Mouse (Mus musculus) embryonic facial prominence, embryonic 10.5 days (tissue): Measurements from ENCODE around the gene Zfp946. TPM values are rescaled to one million over a fixed set of nuclear protein-coding genes. Genes with fewer than 3 reads are reported as not detected.
A peak's percentile ranks its signal among the peaks of the same experiment; 100 is the strongest.

ENCODE experiments used
- DNase-seq: peaks from one replicate; pipeline ENCODE4 v3.0.0-alpha.2; 2017; ENCODE audit warnings: low spot score
- H3K27ac ChIP-seq: fragments of 300-500 bp; sonication (generic); replicated peaks from 2 replicates; pipeline ENCODE4 v1.5.1; 2016; ENCODE audit warnings: mild to moderate bottlenecking
- H3K27me3 ChIP-seq: fragments of 300-500 bp; sonication (generic); replicated peaks from 2 replicates; pipeline ENCODE4 v1.6.1; 2016; ENCODE audit warnings: low read depth, mild to moderate bottlenecking; ENCODE audit not compliant: poor library complexity, severe bottlenecking
- H3K36me3 ChIP-seq: fragments of 300-500 bp; sonication (generic); replicated peaks from 2 replicates; pipeline ENCODE4 v1.6.1; 2016; ENCODE audit warnings: mild to moderate bottlenecking, moderate library complexity
- H3K4me1 ChIP-seq: fragments of 300-500 bp; sonication (generic); 2 replicates; pipeline ENCODE4 v1.6.1; 2016
- H3K4me3 ChIP-seq: fragments of 300-500 bp; sonication (generic); 2 replicates; pipeline ENCODE4 v1.5.1; 2016; ENCODE audit warnings: mild to moderate bottlenecking, moderate library complexity
- H3K9me3 ChIP-seq: fragments of 300-500 bp; sonication (generic); 2 replicates; pipeline ENCODE4 v1.6.1; 2016; ENCODE audit warnings: mild to moderate bottlenecking
- WGBS: fragments of 180-500 bp; shearing (Covaris S2); methylation state at CpG from one replicate; pipeline ENCODE4 v1.1.7; 2016; 5-methylcytosine and 5-hydroxymethylcytosine counted together
- polyA plus RNA-seq: library from polyadenylated mRNA; unstranded; fragments of >200 nt; fragmentation: Nextera tagmentation; extraction: Ambion mirVana; gene quantifications from 2 replicates; pipeline ENCODE4 v1.2.1, GENCODE M21; 2016

Gene Zfp946
- 18.8 and 19.2 TPM in 2 replicates for polyA plus RNA-seq

DNA sequence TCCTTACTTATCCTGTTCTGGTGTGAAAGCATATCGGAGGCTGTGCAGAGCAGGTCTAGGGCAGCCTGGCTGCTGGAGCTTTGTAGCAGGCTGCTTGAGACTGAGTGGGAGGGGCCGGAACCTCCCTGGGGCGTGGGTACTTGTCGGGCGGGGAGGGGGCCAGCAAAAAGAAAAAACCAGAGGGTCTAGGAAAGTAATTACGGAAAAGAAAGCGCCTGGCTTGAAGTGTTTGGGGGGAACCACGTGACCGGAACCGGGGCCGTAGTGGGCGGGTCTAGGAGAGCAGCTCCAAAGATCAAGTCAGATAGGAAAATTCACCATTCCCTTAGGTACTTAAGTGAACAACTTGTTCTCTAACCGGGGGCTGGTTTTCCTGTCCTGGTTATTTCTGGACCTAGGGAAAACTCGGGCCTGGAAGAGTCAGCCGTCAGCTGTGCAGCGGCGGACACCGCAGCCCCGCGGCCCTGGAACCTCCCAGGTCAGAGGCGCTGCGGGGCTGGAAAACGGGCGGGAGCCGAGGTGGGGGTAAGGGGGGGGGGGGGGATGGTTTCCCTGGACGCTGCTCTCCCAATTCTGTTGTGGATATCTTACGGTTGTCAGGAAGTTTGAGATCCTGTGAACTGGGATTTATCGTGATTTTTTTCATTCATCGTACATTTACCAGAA lies at the start of gene Zfp946:
TSS of gene Zfp946 (plus strand) at position 271 of the 666 bp plus-strand sequence.
- Histone ChIP-seq H3K4me1 (peaks cover 6% of the 10 kb centered on the region), H3K27me3 (no peaks in the 10 kb centered on the region), H3K9me3 (no peaks in the 10 kb centered on the region), H3K4me3 (peak within 1 kb of the TSS; percentile 69), H3K36me3 (0 out of 2 replicates have a peak, but pooled peaks cover 3% of the 10 kb centered on the region), H3K27ac (peak within 1 kb of the TSS; percentile 85)
- DNase-seq, result peak; percentile 94
- WGBS, result under 1% methylated on average over 29 of the region's 29 CpGs

- 81% methylated on average over 2 of the region's 2 CpGs for WGBS
- no peaks in the 10 kb centered on the region for H3K4me1 ChIP-seq
- 0 out of 2 replicates have a peak, but pooled peaks cover 6% of the 10 kb centered on the region for H3K9me3 ChIP-seq
- H3K27me3 ChIP-seq, result no peaks in the 10 kb centered on the region
- DNase-seq, result no peak
- H3K36me3 ChIP-seq, result no peaks in the 10 kb centered on the region
- no peak overlapping the region for H3K27ac ChIP-seq
- H3K4me3 ChIP-seq, result no peak overlapping the region
Measured at GRCm38 (mm10) chr17:22410756-22411155, 13.3 kb upstream of the Zfp946 start.

DNA sequence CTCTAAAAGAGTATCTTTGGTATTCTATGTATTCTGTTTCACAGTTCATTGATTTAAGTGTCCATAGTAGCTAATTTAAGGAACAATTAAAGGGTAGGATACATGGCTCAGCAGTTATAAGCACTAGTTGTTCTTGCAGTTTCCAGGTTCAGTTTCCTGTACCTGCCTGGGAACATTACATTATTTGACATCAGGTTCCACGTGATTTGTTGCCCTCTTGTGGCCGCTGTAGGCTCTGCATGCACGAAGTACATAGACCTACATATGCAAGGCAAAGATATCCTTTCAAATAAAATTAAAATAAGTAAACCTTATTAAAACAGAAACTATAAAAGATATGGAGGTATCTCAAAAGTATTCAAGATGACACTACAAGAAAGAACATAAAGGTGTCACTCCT lies 6.5 kb upstream of the Zfp946 start:
- no peak overlapping the region for H3K4me3 ChIP-seq
- H3K27me3 ChIP-seq, result no peaks in the 10 kb centered on the region
- under 1% methylated on average over 3 of the region's 3 CpGs for WGBS
- peak; percentile 70 for DNase-seq
- no peak overlapping the region for H3K27ac ChIP-seq
- no peaks in the 10 kb centered on the region for H3K36me3 ChIP-seq
- H3K9me3 ChIP-seq, result no peaks in the 10 kb centered on the region
- no peaks in the 10 kb centered on the region for H3K4me1 ChIP-seq

DNA sequence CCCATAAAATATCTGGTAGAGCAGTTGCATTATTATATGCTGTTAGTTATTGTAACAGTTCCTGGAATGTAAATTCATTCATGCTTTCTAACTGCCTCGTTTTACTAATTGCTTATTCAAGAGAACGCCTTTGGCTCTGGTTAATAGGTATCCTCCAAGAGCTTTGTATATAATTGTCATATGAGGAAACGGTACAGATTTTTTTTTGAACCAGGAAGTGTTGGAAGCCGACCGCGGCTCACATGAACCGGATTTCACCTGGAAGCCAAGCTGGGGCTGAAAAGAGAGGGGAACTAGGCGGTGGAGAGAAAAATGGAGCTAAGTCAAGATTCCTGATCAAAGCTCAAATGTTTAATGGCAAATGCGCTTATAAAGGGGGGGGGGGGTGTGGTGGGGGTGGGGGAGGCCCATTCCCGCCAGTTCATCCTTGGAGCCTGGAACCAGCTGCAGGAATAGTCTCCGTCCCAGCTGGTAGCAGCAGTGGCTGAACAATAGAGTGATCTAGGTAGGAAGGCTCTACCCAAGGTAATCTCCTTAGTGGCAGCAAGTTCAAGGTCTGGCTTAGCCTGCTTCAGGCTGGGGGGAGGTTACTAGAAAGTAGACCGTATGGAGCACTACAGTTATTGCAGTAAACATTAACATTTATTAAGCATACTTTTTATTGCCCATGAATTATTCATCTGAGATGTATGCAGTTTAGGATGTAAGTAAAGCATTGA lies 773 bp downstream of the Zfp946 start:
- H3K27ac ChIP-seq, result peak overlapping the region; percentile 85

GRCm38 (mm10) chr17:22447684-22448083 lies 23.7 kb downstream of the Zfp946 start:
- H3K36me3 ChIP-seq, result peaks cover 66% of the 10 kb centered on the region
- H3K27ac ChIP-seq, result no peak overlapping the region
- no peak overlapping the region for H3K4me3 ChIP-seq
- no peaks in the 10 kb centered on the region for H3K4me1 ChIP-seq
- DNase-seq, result no peak
- H3K27me3 ChIP-seq, result no peaks in the 10 kb centered on the region
- WGBS, result 88% methylated on average over 3 of the region's 3 CpGs
- H3K9me3 ChIP-seq, result peaks cover 12% of the 10 kb centered on the region

More for the DNA sequence above, 773 bp downstream of the Zfp946 start:
- Histone ChIP-seq H3K9me3 (no peaks in the 10 kb centered on the region), H3K4me1 (peaks cover 6% of the 10 kb centered on the region), H3K36me3 (0 out of 2 replicates have a peak, but pooled peaks cover 3% of the 10 kb centered on the region), H3K27me3 (no peaks in the 10 kb centered on the region), H3K4me3 (peak overlapping the region; percentile 69)
- peak; percentile 30 for DNase-seq
- WGBS, result 6% methylated on average over 12 of the region's 12 CpGs

DNA sequence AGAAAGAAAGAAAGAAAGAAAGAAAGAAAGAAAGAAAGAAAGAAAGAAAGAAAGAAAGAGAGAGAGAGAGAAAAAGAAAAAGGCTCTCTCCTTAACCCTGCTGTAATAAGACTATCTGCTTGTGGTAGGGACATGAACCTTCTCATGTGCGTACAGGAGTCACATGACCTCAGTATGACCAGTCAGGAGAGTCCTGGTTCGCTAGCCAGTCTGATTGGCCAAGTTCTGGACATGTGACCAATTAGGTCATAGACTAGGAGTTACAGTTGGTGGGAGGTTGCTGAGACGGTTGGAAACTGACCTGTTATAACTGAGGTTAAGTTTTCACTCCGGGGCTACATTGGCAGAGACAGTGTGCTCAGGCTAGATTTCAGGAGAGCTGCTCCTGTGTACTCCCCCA lies 73.1 kb downstream of the Zfp946 start:
- 81% methylated on average over 4 of the region's 4 CpGs for WGBS
- no peak for DNase-seq
- Histone ChIP-seq H3K4me1 (no peaks in the 10 kb centered on the region), H3K9me3 (peaks cover 17% of the 10 kb centered on the region), H3K4me3 (no peak overlapping the region), H3K27ac (no peak overlapping the region), H3K27me3 (no peaks in the 10 kb centered on the region), H3K36me3 (no peaks in the 10 kb centered on the region)

Other genes with a start within 250 kb of the Zfp946 start
- gene Zfp994, start 198.6 kb upstream of the Zfp946 start, polyA plus RNA-seq, result 1.9 TPM in 2 replicates
- 7.1 and 8.8 TPM in 2 replicates for gene CT030661.1, start 109.4 kb upstream of the Zfp946 start, polyA plus RNA-seq
- 15.8 and 16.5 TPM in 2 replicates for gene Zfp944, start 62.8 kb upstream of the Zfp946 start, polyA plus RNA-seq
- gene Zfp758, start 62.8 kb upstream of the Zfp946 start, polyA plus RNA-seq, result 7.2 and 8.5 TPM in 2 replicates
- not detected in 2 replicates for gene Vmn2r111, start 149.3 kb downstream of the Zfp946 start, polyA plus RNA-seq
- gene Vmn2r112, start 176.7 kb downstream of the Zfp946 start, polyA plus RNA-seq, result not detected in 2 replicates